Mouse (Mus musculus) telencephalon, adult 2 months (tissue): ENCODE results near the gene Hfe2.
"Not testable (repeated sequence)": the region's sequence is repeated elsewhere in the genome, so short reads cannot be mapped to it uniquely, and the experiment has no call there.

Source experiments
- DNase-seq: peaks from one replicate; pipeline ENCODE4 v3.0.0-alpha.2; 2011; ENCODE audit warnings: low read depth, low spot score

Gene Hfe2

DNA sequence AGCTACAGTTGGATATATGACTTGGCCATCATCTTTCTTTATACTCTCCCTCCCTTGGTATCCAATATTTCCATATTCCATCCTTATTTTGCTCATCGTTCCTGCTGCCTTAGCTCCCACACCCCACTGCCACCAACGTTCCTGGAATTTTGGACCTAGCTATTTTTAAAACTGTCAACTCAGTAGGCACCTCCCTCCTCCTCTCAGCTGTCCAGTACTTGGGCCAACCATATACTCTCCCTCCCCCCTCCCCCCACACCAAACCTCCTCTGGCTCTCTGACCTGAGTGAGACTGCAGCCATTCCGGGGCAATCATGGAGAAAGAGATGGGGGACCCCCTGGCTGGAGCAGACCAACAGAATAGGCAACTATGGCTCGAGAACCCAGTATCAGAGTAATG is at the start of gene Hfe2:
TSS of gene Hfe2 (plus strand) at position 259 of the 400 bp plus-strand sequence.
- DNase-seq, result no peak

DNA sequence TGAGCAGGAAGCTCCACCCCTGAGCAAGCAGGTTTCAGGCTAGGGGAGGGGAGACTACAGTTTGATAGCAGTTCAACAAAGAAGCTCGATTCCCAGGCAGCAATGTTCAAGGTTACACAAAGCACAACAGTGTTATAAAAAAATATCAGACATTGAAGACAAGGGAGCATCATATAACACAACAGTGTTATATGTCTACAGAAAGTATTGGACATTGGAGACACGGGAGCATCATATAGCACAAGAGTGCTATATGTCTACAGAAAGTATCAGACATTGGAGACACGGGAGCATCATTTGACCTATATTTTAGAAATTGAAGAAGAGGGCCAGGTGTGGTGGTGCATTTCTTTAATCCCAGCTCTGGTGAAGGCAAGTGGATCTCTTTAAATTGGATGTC is 47.9 kb upstream of the Hfe2 start:
- DNase-seq, result no peak

DNA sequence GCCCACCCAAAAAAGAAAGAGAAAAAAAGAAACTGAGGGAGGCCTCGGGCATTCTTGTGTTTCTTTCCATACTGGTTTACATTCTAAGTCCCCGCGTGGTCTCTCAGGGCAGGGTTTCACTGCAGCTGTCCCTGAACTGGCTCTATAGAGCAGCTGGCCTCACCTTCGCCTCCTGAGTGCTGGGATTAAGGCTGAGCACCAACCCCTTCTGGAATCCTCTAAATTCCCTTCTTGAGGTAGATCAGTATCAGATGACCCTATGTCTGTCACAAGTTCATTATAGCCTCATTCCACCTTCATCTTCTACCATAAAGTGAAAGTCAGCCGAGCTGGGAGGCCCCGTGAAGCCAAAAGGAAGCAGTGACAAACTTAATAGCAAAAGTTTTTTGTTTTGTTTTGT is 47.4 kb upstream of the Hfe2 start:
- DNase-seq, result no peak

DNA sequence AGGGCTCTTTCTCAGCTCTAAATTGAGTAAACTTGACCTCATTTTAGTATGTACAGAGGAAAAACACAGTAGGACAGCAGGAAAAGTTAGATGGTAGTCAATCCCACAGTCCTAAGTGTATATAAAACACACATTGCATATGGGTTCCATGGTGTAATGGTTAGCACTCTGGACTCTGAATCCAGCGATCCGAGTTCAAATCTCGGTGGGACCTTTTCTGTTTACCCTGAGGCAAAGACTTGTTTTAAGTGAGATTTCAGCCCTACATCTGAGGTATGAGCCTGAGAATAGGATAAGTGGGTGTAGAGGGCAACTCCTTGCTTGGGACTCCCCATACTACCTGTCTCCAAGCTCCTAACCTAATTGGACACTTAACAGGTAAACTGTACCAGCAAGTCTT is 45.7 kb upstream of the Hfe2 start:
- DNase-seq, result no peak

DNA sequence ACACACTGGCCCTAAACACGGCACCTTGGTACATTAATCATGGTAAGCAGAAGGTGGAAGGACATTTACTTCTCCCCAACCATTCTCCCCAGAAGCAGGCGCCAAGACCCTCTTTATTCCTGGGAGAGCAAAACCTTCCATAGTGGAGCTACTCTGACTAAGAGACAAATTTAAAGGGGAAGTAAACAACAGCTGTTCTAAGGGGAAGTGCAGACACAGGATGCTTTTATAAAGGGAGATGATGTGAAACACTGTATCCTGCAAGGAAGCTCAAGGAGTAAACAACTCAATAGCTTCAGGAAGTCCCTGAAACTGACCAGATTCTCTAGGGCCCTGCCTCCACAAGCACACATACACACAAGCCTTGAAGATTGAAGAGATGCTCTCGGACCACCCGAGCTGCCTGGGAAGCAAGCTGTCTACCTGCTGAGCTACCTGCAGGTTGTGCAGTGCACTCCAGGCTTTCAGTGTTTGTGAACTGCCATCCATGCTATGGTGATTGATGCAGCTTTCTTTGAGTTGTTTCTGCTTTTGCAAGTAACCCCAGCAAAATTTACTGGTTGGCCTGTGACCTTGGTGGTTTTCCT is 44.2 kb upstream of the Hfe2 start:
- DNase-seq, result no peak

DNA sequence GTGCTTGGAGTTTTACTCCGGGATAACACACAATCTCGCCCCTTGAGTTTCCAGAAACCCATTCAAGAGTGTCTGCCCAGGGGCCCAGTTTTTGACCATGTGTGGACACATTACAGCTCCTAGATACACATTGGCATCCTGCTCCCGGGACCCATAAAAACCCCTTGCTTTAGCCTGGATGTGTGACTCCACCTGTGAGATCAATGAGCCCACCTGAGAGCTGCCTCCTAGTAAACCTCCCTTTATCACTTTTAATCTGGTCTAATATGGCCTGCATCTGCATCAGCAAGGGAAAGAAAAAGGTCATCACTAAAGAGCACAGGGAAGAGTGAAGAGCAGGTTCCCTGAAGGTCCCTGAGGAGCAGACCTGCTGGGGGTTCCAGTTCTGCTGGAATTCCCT is 43.1 kb upstream of the Hfe2 start:
- no peak for DNase-seq

DNA sequence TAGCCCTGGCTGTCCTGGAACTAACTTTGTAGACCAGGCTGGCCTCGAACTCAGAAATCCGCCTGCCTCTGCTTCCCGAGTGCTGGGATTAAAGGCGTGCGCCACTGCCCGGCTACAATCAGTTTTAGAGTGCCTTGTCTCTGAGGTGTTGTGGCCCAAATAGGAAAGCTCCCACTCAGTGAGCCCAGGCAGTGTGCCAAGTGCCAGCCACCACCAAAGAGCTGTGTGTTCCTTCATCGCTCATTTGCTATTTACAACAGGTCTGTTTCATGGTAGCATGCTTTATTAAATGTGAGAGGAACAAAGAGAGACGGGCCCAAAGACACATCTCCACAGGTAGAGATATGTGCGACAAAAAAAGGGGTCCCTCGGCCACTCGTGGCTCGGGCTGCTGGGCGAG is 42.5 kb upstream of the Hfe2 start:
- DNase-seq, result no peak

DNA sequence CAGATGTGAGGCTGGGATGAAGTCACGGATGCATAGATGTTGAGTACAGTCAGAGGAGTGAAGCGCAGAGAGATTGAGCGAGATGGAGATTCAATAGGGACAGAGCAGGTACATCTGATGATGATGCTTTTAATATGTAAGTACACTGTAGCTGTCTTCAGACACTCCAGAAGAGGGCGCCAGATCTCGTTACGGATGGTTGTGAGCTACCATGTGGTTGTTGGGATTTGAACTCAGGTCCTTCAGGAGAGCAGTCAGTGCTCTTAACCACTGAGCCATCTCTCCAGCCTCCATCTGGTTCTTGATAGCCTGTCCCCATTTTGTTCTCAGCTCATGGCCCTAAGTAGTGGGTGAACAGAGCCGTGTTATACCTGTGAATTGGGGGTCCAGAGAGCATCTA is 41.9 kb upstream of the Hfe2 start:
- not testable (repeated sequence) for DNase-seq

DNA sequence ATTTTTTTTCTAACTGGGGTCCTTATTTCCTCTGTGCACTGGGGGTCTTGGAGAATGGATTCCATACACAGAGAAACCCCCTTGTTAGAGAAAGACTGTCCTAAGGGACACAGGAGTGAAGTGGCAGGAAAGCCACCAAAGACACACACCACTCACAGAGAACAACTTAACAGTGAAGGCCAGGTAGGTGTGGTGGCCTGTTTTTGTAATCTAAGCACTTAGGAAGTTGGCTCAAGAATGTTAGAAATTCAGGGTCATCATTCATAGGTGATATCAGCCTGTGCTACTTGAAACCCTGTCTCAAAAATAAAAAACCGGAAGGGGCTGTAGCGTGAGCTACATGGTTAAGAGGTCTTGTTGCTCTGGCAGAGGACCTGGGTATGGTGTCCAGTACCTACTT is 41.0 kb upstream of the Hfe2 start:
- no peak for DNase-seq

DNA sequence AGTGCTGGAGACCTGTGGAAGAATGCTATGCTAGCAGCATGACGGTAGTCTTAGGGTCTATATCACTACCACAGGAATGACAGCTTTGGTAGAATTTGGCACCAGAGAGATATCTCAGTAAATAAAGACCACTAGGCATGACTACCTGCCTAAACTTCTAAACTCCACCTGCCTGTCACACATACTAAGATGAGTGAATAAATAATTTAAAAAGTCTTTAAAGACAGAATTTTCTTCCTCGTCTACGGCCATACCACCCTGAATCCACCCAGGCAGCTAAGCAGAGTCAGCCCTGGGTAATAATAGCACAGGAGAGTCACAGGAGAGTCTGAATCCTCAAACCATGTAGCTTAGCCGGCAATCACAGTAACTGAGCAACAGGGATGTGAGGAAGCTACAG is 40.1 kb upstream of the Hfe2 start:
- DNase-seq, result no peak

DNA sequence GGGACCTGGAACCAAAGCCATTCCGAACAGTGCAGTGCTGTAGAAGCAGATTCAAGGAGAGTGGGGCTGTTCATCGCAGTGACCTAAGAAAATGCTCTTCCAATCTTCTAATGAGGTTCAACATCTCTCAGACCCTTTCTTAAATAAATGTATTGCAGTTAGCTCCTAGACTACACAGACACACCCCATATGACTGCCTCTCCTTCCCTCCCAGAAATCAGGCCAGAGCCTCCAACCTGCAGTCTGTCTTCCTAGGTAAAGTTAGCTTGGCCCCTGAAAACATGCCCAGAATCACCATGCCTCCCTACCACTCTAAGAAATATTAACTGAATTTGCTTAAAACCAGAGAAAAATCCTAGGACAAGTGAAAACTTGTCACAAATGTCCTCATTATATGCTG is 39.6 kb upstream of the Hfe2 start:
- DNase-seq, result no peak

DNA sequence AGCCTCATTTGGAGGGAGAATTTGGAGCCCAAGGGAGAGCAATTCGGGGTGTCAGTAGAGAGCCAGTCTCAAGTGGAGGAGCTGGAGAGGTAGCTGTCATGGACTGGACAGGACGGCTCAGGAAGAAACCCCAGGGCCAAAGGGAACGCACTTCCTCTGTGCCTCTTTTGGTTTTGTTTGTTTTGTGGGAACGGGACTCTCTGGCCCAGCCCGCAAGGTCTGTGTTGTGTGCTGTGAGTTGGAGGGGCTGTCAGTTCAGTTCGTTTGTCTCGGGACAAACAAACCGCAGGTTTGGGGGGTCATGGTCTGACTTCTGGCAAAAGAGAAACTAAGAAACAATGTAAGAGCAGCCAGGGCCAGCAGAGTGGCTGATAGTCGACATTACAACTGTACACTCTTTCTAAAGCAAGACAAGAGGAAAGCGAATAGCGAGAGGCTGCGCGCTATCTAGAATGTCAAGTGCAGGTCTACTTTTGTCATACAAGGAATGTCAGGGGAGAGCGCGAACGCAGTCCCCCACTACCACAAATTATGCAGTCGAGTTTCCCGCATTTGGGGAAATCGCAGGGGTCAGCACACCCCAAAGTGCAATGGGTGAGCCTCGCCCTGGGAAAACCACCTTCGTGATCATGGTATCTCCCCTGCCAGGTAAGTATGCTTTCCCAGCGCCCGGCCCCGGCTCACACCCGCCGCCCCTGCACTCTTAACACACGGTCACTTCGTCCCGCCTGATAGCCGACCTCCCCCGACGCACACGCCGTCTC is 38.7 kb upstream of the Hfe2 start:
- not testable (repeated sequence) for DNase-seq

DNA sequence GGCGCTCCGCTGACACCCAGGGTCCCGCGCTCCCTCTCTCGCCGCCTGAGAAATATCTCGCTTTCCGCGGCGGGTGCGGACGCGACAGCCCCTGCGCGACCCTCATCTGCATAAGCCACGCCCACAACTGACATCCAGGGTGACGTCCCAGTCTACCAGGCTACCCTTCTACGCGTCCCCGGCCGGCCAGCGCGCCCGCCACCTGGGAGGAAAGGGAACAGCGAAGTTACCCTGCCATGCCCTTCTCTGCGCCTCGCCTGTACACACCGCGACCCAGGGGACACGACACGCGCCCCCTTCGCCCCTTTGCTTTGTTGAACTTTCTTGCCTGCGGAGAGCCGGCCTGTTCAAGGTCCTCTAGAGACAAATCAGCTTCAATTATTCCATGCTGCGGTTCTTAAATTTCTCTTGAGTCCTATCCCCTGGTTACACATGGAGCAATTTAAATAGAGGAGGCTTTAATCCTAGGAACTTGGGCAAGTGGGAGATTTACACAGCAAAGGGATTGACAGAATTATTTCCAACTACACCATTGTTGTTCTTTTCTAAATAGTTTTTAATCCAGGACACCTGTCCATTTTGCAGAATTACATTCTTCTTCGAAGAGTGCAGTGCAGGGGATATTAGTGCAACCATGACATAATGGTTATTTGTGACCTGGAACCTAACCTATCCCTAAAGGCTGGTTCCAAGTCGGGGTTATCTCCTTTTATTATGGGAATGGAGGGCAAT is 38.0 kb upstream of the Hfe2 start:
- DNase-seq, result not testable (repeated sequence)

DNA sequence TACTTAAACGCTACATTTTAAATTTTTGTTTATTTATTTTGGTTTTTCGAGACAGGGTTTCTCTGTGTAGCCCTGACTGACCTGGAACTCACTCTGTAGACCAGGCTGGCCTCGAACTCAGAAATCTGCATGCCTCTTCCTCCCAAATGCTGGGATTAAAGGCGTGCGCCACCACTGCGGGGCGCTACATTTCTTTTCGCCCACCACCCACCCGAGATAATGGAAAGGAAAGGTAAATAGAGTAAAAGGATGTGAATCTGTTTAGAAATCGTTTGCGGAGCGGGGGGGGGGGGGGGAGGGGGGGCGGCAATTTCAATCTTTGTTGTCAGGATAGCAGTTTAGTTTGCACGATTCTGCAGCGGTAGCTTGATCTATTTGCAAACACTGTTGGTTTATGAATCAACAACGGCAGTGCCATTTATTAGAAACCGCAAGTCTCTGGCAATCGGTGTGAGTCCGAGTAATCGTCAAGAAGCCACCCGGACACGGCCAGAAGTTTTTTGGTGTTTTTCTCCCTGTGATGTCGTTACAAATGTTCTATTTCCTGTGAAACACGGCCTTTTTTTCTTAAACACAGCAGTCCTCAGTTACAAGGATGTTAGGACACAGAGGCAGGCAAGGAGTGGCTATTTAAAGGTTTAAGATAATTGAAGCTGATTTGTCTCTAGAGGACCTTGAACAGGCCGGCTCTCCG is 37.2 kb upstream of the Hfe2 start:
- peak; percentile 34 for DNase-seq

DNA sequence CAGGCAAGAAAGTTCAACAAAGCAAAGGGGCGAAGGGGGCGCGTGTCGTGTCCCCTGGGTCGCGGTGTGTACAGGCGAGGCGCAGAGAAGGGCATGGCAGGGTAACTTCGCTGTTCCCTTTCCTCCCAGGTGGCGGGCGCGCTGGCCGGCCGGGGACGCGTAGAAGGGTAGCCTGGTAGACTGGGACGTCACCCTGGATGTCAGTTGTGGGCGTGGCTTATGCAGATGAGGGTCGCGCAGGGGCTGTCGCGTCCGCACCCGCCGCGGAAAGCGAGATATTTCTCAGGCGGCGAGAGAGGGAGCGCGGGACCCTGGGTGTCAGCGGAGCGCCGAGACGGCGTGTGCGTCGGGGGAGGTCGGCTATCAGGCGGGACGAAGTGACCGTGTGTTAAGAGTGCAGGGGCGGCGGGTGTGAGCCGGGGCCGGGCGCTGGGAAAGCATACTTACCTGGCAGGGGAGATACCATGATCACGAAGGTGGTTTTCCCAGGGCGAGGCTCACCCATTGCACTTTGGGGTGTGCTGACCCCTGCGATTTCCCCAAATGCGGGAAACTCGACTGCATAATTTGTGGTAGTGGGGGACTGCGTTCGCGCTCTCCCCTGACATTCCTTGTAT is 36.6 kb upstream of the Hfe2 start:
- DNase-seq, result not testable (repeated sequence)

DNA sequence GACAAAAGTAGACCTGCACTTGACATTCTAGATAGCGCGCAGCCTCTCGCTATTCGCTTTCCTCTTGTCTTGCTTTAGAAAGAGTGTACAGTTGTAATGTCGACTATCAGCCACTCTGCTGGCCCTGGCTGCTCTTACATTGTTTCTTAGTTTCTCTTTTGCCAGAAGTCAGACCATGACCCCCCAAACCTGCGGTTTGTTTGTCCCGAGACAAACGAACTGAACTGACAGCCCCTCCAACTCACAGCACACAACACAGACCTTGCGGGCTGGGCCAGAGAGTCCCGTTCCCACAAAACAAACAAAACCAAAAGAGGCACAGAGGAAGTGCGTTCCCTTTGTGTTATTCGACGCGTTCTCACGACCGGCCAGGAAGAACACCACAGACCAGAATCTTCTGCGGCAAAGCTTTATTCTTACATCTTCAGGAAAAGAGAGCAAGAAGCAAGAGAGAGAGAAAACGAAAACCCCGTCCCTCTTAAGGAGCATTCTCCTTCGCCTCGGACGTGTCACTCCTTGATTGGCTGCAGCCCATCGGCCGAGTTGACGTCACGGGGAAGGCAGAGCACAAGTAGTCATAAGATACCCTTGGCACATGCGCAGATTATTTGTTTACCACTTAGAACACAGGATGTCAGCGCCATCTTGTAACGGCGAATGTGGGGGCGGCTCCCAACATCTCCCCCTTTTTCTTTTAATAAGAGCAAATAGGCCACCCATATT is 35.9 kb upstream of the Hfe2 start:
- DNase-seq, result not testable (repeated sequence)

DNA sequence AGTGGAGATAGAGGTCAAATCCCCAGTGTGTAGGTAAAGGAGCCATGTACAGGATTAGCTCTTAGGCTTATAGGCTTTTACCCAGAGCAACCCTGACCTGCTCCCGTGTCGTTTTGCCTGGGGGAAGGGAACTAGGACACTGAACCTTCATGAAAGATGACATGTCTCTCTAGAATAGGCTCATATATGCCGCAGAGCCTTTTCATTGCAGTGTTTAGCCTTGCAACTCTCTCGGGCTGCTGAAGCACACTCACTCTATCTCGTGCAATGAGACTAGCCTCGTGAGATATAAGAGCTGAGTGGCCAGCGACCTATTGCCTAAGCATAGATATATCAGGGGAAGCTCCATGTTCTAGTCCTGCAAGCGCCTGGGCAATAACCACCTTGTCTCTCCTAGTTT is 35.3 kb upstream of the Hfe2 start:
- DNase-seq, result not testable (repeated sequence)

DNA sequence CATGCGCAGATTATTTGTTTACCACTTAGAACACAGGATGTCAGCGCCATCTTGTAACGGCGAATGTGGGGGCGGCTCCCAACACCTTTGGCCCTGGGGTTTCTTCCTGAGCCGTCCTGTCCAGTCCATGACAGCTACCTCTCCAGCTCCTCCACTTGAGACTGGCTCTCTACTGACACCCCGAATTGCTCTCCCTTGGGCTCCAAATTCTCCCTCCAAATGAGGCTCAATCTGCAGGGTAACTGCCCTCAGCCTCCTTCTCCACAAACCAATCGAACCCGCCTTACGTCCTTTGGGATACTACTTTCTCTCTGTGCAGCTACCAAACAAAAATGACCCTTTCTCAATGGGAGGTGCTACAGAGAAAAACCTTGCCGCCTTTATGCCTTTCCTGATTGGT is 30.5 kb upstream of the Hfe2 start:
- DNase-seq, result not testable (repeated sequence)

DNA sequence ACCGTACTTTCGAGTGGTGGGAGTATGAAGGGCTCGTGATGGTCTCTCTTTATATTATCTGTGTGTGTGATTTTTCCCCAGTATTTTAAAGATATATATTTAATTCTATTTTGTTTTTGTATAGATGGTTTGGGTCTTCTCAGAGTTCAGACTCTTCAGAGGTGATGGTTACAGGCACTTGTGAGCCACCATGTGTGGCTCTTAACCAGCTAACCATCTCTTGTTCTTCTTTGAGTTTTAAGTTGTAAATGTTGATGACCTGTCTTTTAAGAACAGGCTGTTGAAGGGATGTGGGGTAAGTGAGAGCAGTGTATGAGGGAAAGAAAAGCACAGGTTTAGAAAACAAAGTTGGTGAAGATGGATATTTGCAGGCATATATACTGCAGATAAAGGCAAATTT is 30.1 kb upstream of the Hfe2 start:
- no peak for DNase-seq

DNA sequence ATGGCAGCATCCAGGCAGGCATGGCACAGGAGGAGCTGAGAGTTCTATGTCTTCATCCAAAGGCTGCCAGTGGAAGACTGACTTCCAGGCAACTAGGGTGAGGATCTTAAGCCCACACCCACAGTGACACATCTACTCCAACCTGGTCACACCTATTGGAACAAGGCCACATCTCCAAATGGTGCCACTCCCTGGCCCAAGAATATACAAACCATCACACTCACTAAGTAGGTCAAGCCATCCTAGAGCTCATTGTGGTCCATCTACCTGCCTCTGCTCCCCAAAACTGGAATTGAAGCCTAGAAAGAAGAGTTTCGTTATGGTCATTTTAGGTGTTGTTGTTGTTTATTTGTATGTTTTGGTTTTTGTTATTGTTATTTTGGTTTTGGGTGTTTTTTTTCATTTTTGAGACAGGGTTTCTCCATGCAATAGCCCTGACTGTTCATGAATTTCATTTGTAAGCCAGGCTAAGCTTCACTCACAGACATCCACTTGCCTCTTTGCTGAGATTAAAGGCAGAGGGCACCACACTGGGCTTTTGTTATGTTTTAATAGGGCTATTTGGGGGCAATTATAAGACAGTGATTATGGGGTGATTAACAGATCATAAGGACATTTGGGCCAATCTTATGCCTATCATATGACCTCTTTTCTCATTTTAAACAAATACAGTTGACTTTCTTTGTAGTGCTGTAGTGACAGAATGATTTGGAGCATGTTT is 29.3 kb upstream of the Hfe2 start:
- no peak for DNase-seq

DNA sequence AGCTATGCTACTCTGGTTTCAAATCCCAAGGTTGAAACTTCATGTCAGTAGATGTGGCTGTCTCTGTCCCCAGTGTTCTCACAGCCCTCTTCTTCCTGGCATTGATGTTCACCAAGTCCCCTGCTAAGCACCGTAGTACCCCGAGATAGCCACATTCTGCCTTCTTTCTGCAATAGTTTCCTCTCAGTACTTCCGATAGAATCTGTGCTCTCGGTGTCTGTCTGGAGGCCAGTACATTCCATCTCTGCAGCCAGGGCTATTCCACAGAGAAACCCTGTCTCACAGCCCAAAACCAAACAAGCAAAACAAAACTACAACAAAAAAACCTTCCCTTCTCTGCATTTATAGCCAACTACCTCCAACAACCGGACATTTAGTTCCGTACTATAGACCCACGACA is 28.8 kb upstream of the Hfe2 start:
- no peak for DNase-seq
